In genomic region chr15:102041951-102042350, GRCm38 (mm10) we compare ENCODE assay signal across 25 mouse cellular contexts. TPM values are rescaled to one million over a fixed set of nuclear protein-coding genes. Genes with fewer than 3 reads are reported as not detected.
DNase-seq lines count a peak whose midpoint lies in the region; ATAC-seq and TF ChIP-seq lines count a peak whose summit lies in the region.
"Had no signal": no experiment of that assay in that cellular context is flagged by ENCODE, and none has a peak within 500 bp of the region (broad histone marks: within the 10 kb centered on the region; RNA-seq: fewer than 3 reads in every experiment).

No protein-coding gene starts in this region.

- H3K27ac ChIP-seq in intestine, embryonic 15.5 days, result no peak overlapping the region
- no peak overlapping the region for H3K27ac ChIP-seq in limb, embryonic 14.5 days (replicated peaks; ENCODE audit: low read depth, low read length)
- H3K27ac ChIP-seq: forebrain, embryonic 12.5 days; hindbrain, embryonic 12.5 days; layer of hippocampus, adult 2 months; liver, embryonic 12.5 days; macrophage; midbrain, embryonic 13.5 days; neural tube, embryonic 15.5 days had no signal

- intact Hi-C loops in gastrocnemius, postnatal 36 days (cut with DNase I), result no loop called here

- no peak for TF ChIP-seq POLR2A in limb, embryonic 14.5 days (IDR thresholded peaks at IDR 0.05; ENCODE audit: borderline replicate concordance, extremely low read depth, insufficient read depth, insufficient read length)

- DNase-seq in gastrocnemius, postnatal 10 days, result peak; percentile 11
- no peak for DNase-seq in gastrocnemius, postnatal 36 days
- DNase-seq in kidney, postnatal 14 days, result peak; percentile 19
- DNase-seq in kidney, adult 9 months, result no peak
- DNase-seq in limb, embryonic 14.5 days (ENCODE audit: low spot score), result no peak
- no peak for DNase-seq in urinary bladder, postnatal 14 days (ENCODE audit: low spot score)
- DNase-seq: adrenal gland, adult 8-10 months; cerebellum, adult 9-11 months; gastrocnemius, postnatal 25 days; heart, postnatal 10 days; layer of hippocampus, postnatal 36 days; right cerebral cortex, postnatal 14 days had no signal

- H3K4me3 ChIP-seq in intestine, embryonic 15.5 days (replicated peaks), result 0 out of 2 replicates have a peak overlapping the region, but pooled peaks have one; percentile 6
- no peak overlapping the region for H3K4me3 ChIP-seq in limb, embryonic 14.5 days (replicated peaks; ENCODE audit: low read length)
- H3K4me3 ChIP-seq: forebrain, embryonic 12.5 days; hindbrain, embryonic 12.5 days; layer of hippocampus, adult 2 months; liver, embryonic 12.5 days; midbrain, embryonic 13.5 days; neural tube, embryonic 15.5 days had no signal

- H3K27me3 ChIP-seq in intestine, embryonic 15.5 days (replicated peaks), result no peaks in the 10 kb centered on the region
- no peaks in the 10 kb centered on the region for H3K27me3 ChIP-seq in limb, embryonic 14.5 days (ENCODE audit: control insufficient read depth, insufficient read depth, low read length)
- H3K27me3 ChIP-seq: liver, embryonic 12.5 days; neural tube, embryonic 15.5 days; Patski had no signal

- H3K4me1 ChIP-seq in intestine, embryonic 15.5 days (replicated peaks), result no peaks in the 10 kb centered on the region
- peaks cover 3% of the 10 kb centered on the region; the same call in 1 of the 2 replicates for H3K4me1 ChIP-seq in limb, embryonic 14.5 days (ENCODE audit: control insufficient read depth, insufficient read depth, low read length)
- H3K4me1 ChIP-seq: forebrain, embryonic 12.5 days; hindbrain, embryonic 12.5 days; liver, embryonic 12.5 days; midbrain, embryonic 13.5 days; neural tube, embryonic 15.5 days had no signal

- H3K9ac ChIP-seq in intestine, embryonic 15.5 days, result no peak overlapping the region
- peak overlapping the region; percentile 34 for H3K9ac ChIP-seq in limb, embryonic 14.5 days (ENCODE audit: low read depth, low read length, severe bottlenecking)
- H3K9ac ChIP-seq: forebrain, embryonic 12.5 days; hindbrain, embryonic 12.5 days; liver, embryonic 12.5 days; midbrain, embryonic 13.5 days; neural tube, embryonic 15.5 days had no signal

- H3K36me3 ChIP-seq in intestine, embryonic 15.5 days, result no peaks in the 10 kb centered on the region
- H3K36me3 ChIP-seq in limb, embryonic 14.5 days (ENCODE audit: control insufficient read depth, insufficient read depth, low read length), result no peaks in the 10 kb centered on the region
- H3K36me3 ChIP-seq: forebrain, embryonic 12.5 days; hindbrain, embryonic 12.5 days; liver, embryonic 12.5 days; midbrain, embryonic 13.5 days; neural tube, embryonic 15.5 days had no signal

- whole genome bisulfite sequencing in intestine, embryonic 15.5 days, result 17% methylated on average over 7 of the region's 7 CpGs
- 12% methylated on average over 7 of the region's 7 CpGs for WGBS in limb, embryonic 14.5 days

- no peaks in the 10 kb centered on the region for H3K9me3 ChIP-seq in intestine, embryonic 15.5 days
- no peaks in the 10 kb centered on the region for H3K9me3 ChIP-seq in limb, embryonic 14.5 days (ENCODE audit: control insufficient read depth, low read length)
- H3K9me3 ChIP-seq: forebrain, embryonic 12.5 days; hindbrain, embryonic 12.5 days; liver, embryonic 12.5 days; midbrain, embryonic 13.5 days; neural tube, embryonic 15.5 days had no signal

- H3K4me2 ChIP-seq in intestine, embryonic 15.5 days (replicated peaks), result peak overlapping the region; percentile 43
- H3K4me2 ChIP-seq in limb, embryonic 14.5 days (replicated peaks; ENCODE audit: low read depth, low read length, severe bottlenecking), result peak overlapping the region; percentile 45
- H3K4me2 ChIP-seq: forebrain, embryonic 12.5 days; heart, embryonic 11.5 days; hindbrain, embryonic 12.5 days; liver, embryonic 12.5 days; midbrain, embryonic 13.5 days; neural tube, embryonic 15.5 days had no signal

- ATAC-seq in intestine, embryonic 15.5 days, result no peak
- ATAC-seq in limb, embryonic 14.5 days (ENCODE audit: low FRiP score, low read depth), result no peak
- no peak for ATAC-seq in megakaryocyte progenitor cell, adult 5-6 weeks (replicated peaks; ENCODE audit: poor library complexity)
- ATAC-seq: CD4-positive, CD25-positive, alpha-beta regulatory T cell, adult 4 months; liver, embryonic 12.5 days; midbrain, embryonic 13.5 days; Patski had no signal

RNA-seq across cellular contexts. Expression of gene Krt18, which starts 14.0 kb away (rescaled TPM):
- total RNA-seq in gastrocnemius, postnatal 10 days (2021), result 1 to 10 TPM; 1.5 to 2.5 TPM
- 1 to 10 TPM in 1 of 2 experiments, not detected in 1; 1.3 TPM for total RNA-seq in gastrocnemius, postnatal 36 days (2021)
- 263 and 305 TPM in 2 replicates for polyA plus RNA-seq in intestine, embryonic 15.5 days (2015; fragmentation: Nextera tagmentation; extraction: Ambion mirVana)
- polyA plus RNA-seq in limb, embryonic 14.5 days (2012; rRNA removed), result 5.9 and 7.6 TPM in 2 replicates
- polyA plus RNA-seq in limb, embryonic 14.5 days (2014; fragmentation: Nextera tagmentation; extraction: Ambion mirVana), result 16.4 and 22.3 TPM in 2 replicates
- 7.9 and 11.8 TPM in 2 replicates for total RNA-seq in megakaryocyte progenitor cell, adult 5-6 weeks (2015)
- 12.0 and 14.6 TPM in 2 replicates for total RNA-seq in megakaryocyte progenitor cell, adult 5-6 weeks (2017)
- polyA plus RNA-seq: macrophage had no signal

RNA-seq across cellular contexts. Expression of gene Eif4b, which starts 31.6 kb away (rescaled TPM):
- total RNA-seq in gastrocnemius, postnatal 10 days (2021), result 100 to 1,000 TPM; 151 to 152 TPM
- 100 to 1,000 TPM; 148 to 169 TPM for total RNA-seq in gastrocnemius, postnatal 36 days (2021)
- polyA plus RNA-seq in intestine, embryonic 15.5 days (2015; fragmentation: Nextera tagmentation; extraction: Ambion mirVana), result 122 and 124 TPM in 2 replicates
- 165 and 199 TPM in 2 replicates for polyA plus RNA-seq in limb, embryonic 14.5 days (2012; rRNA removed)
- 133 and 134 TPM in 2 replicates for polyA plus RNA-seq in limb, embryonic 14.5 days (2014; fragmentation: Nextera tagmentation; extraction: Ambion mirVana)
- 163 and 180 TPM in 2 replicates for total RNA-seq in megakaryocyte progenitor cell, adult 5-6 weeks (2015)
- total RNA-seq in megakaryocyte progenitor cell, adult 5-6 weeks (2017), result 394 and 459 TPM in 2 replicates

RNA-seq across cellular contexts. Expression of gene Krt8, which starts 37.7 kb away (rescaled TPM):
- total RNA-seq in gastrocnemius, postnatal 10 days (2021), result 1 to 10 TPM; 1.4 to 1.7 TPM
- total RNA-seq in gastrocnemius, postnatal 36 days (2021), result 1 to 10 TPM in 1 of 2 experiments, under 1 TPM in 1; 0.30 to 1.0 TPM
- 775 and 835 TPM in 2 replicates for polyA plus RNA-seq in intestine, embryonic 15.5 days (2015; fragmentation: Nextera tagmentation; extraction: Ambion mirVana)
- 3.7 and 7.9 TPM in 2 replicates for polyA plus RNA-seq in limb, embryonic 14.5 days (2012; rRNA removed)
- polyA plus RNA-seq in limb, embryonic 14.5 days (2014; fragmentation: Nextera tagmentation; extraction: Ambion mirVana), result 13.2 and 19.8 TPM in 2 replicates
- total RNA-seq in megakaryocyte progenitor cell, adult 5-6 weeks (2015), result 0.12 and 0.73 TPM in 2 replicates
- total RNA-seq in megakaryocyte progenitor cell, adult 5-6 weeks (2017), result 0.12 and 0.44 TPM in 2 replicates
- total RNA-seq: left cerebral cortex, postnatal 14 days had no signal
- polyA plus RNA-seq: macrophage had no signal

RNA-seq across cellular contexts. Expression of gene Tns2, which starts 58.3 kb away (rescaled TPM):
- 10 to 100 TPM; 38.8 to 41.9 TPM for total RNA-seq in gastrocnemius, postnatal 10 days (2021)
- 10 to 100 TPM; 34.7 to 36.0 TPM for total RNA-seq in gastrocnemius, postnatal 36 days (2021)
- 28.2 and 31.8 TPM in 2 replicates for polyA plus RNA-seq in intestine, embryonic 15.5 days (2015; fragmentation: Nextera tagmentation; extraction: Ambion mirVana)
- 114 and 134 TPM in 2 replicates for polyA plus RNA-seq in limb, embryonic 14.5 days (2012; rRNA removed)
- polyA plus RNA-seq in limb, embryonic 14.5 days (2014; fragmentation: Nextera tagmentation; extraction: Ambion mirVana), result 62.5 and 66.3 TPM in 2 replicates
- not detected in 2 replicates for total RNA-seq in megakaryocyte progenitor cell, adult 5-6 weeks (2015)
- not detected in 2 replicates for total RNA-seq in megakaryocyte progenitor cell, adult 5-6 weeks (2017)

Comparison
In these comparisons a context has a peak if more than half of its experiments do, and no peak if none do; other contexts are left out.
1. DNase-seq: peak in gastrocnemius, postnatal 10 days (single experiment) and kidney, postnatal 14 days (single experiment); none in gastrocnemius, postnatal 36 days (0 of 2), kidney, adult 9 months (single experiment), limb, embryonic 14.5 days (single experiment) and urinary bladder, postnatal 14 days (single experiment).